Mouse (Mus musculus) ZHBTc4 (cell line): Measurements from ENCODE around the gene Mvb12b.
A peak's percentile ranks its signal among the peaks of the same experiment; 100 is the strongest.

Source experiments
- DNase-seq: peaks from one replicate; pipeline ENCODE4 v3.0.0-alpha.2; 2011; ENCODE audit warnings: low read depth, low spot score

The Mvb12b gene

GRCm38 (mm10) chr2:33737128-33737527, 150.6 kb downstream of the Mvb12b start:
- DNase-seq, result no peak

DNA sequence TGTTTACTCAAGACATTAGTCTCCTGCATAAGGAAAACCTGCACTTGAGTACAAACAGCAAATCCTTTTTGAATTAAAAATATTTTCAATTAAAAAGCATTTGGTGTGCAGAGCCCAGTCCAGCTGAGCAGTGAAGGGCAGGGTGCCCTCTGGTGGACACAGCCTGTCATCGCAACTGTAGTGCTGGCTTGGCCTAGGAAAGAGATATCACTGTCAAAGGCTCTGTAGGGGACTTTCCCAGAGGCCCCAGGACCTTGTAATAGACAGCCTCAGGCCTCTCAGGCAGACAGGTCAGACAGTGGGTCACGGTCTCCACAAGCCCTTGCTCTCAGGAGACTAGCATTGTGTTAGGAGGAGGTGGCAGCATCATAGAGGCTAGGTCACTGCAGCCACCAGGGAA, 151.0 kb downstream of the Mvb12b start:
- peak; percentile 68 for DNase-seq

DNA sequence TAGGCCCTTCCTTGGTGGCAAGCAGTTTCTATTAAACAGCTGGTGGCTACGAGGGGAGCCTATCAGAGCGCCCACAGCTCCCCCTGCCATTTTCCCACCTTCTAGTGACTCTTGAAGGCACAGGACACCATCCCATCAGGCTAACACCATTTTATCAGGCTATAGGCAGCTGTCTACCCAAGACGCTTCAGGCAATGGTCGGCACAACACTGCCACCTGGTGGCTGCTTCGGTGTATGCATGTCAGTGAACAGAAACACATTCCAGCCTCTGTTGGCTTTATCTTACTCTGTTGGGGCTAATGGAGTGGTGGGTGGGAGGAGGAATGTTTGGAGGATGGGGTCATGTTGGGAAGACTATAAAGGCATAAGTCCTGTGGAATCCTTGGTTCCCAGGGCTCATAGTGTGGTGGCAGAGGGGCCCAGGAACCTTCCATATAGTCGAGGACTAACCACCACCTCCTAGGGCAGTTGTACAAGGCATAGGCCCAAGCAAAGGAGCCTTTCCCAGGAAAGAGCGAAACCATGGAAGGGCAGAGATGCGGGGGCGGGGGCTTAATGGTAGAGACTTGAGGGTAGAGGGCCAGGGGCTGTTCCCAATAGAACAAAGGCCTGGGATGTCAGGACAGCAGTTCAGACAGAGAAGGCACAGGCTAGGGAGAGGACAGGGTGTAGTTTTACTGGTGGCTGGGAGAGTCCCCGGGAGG, 152.8 kb downstream of the Mvb12b start:
- peak; percentile 84 for DNase-seq

DNA sequence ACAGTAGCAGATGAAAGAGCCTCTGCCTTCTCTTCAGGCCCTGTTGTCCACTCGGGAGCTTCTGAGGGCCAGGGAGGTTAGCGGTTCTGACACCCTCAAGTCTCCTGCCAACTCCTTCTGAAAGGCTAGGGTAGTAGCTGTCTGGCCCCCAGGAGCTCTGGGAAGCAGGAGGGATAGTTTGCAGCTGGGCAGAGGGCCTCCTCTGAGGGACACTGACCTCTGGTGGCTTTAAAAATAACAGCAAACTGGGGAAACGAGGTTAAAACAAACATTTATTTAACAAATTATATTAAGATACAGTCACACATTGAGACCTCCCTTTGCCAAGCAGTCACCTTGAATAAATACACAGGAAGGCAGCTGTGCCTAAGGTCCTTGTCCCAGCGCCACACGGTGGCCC, 158.0 kb downstream of the Mvb12b start:
- DNase-seq, result no peak

- no peak for DNase-seq
Measured at GRCm38 (mm10) chr2:33727199-33727598, 160.5 kb downstream of the Mvb12b start.

GRCm38 (mm10) chr2:33720380-33720898, 167.3 kb downstream of the Mvb12b start:
- DNase-seq, result no peak

DNA sequence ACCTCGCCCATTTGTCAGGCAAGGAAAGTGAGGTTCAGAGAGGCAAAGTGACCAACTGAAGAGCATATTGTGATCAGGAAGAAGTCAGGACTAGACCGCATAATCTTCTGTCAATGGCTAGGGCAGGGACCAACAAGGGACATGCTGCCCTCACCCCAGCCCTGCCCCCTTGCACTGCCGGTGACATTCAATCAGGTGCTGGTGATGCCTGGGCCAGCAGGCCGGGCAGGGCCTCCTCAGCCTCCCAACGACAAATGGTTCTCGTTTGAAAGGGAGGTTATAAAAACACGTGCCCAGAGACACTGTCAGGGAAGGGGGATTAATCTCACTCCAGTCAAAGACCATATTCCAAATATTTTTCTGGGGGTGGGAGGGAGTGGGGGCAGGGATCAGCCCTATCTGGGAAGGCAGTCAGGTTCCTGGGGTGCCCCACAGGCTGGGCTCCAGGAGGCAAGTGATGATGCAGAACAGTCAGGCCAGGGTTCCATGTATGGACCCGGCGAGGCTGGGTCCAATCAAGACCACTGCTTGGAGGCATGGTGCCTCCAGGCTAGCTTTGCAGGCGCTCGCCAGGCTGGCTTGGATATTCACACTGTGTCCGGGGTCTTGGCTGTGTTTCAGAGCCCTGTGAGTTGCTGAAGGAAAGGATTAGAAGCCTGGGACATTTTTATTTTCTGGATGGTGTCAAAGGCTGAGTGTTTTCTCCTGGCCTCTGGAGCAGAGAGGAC, 168.2 kb downstream of the Mvb12b start:
- no peak for DNase-seq

- no peak for DNase-seq
Measured at GRCm38 (mm10) chr2:33718561-33718960, 169.2 kb downstream of the Mvb12b start.

- DNase-seq, result no peak
Measured at GRCm38 (mm10) chr2:33717821-33718351, 169.9 kb downstream of the Mvb12b start.

- no peak for DNase-seq
Measured at GRCm38 (mm10) chr2:33717378-33717777, 170.4 kb downstream of the Mvb12b start.

- no peak for DNase-seq
Measured at GRCm38 (mm10) chr2:33716878-33717277, 170.9 kb downstream of the Mvb12b start.

DNA sequence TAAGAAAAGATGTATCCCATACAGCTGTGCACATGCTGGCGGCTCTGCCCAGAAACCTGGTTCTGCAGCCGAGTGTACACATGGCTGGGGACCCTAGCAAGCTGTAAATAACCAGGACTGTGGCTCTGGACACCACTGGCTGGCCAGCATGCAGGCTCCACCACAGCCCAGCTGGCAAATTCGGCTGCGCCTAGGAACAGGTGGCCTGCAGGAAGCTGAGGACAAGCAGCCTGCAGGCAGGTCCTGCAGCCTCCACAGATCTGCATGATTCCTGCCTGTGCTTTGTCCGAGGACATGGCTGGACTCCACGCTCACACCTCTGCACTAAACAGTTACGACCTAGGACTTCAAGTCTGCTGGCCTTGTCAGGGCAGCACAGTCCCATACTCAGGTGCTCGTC, 172.8 kb downstream of the Mvb12b start:
- no peak for DNase-seq

DNA sequence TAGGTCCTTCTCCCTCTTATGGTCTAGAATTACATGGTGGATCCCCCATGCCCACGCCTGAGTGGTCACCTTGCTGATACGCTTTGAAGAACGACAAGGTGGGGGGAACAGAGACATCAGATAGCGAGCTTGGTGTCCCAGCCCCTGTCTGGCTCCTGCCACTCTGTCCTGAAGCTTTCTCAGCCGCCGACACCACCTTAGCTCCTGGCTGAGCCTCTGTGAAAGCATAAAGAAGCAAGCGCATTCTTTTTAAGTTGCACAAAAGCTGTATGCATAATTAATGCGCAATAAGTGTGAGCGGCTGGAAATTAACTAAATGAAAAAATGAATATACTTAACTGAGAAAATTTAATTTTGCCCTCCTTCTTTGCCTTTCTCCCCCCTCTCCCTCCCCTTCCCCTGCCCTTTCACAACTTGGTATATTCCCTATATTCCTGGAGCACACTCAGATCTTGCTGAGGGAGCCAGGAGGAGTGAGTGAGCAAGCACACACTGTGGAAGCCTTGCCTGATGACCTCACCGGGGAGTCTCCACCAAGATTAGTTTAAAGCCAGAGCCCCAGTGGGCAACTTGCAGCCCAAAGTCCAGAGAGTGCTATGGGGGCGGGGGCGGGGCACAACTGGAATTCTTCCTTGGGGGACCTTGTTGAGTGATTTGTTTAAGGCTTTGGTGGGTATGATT, 174.0 kb downstream of the Mvb12b start:
- no peak for DNase-seq

GRCm38 (mm10) chr2:33712811-33713210, 174.9 kb downstream of the Mvb12b start:
- no peak for DNase-seq

DNA sequence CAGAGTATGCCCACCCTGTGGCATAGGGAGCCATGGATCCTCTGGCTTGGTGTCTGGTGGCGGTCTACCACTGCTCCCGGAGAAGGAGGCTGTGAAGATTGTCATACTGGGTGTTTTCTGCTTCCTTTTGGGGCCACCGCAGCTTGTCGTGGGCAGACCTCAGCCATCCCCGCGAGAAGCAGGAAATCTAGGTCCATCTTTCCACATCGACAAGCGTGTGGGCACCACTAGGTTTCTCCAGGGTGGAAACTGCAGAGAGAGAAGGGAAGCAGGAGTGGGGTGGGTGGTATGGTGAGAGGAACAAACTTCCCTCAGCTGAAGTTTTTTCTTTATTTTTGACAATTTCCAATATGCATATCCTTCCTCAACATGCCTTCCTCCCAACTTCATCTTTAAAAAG, 178.9 kb downstream of the Mvb12b start:
- DNase-seq, result no peak

- no peak for DNase-seq
Measured at GRCm38 (mm10) chr2:33708096-33708495, 179.7 kb downstream of the Mvb12b start.

GRCm38 (mm10) chr2:33706403-33706802, 181.3 kb downstream of the Mvb12b start:
- no peak for DNase-seq

DNA sequence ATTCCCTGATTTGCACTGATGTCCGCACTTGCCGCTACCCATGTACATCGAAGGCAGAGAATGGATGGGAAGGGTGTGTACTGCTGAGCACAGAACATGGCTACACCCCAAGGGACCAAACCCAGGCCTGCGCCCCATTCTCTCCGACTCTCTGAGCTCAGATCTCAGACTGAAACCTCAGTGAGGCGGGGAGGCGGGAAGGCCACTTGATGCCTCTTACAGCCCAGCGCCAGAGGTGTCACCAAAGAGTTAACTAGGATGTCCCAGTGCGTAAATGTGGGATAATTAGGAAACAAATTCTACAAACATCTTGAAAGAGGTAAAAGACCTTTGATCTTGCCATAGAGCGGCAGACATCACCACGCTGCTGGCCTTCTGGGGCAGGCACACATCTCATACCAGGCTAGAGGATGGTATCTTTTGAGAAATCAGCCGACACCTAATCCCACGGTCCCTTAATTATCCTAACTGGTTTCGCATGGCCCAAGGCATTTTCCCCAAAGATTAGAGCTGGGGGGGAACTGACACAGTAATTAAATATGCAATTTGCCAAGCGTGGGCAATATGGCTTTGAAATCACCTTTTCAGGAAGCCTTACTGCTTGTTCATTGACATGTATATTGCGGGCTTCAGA, 181.9 kb downstream of the Mvb12b start:
- no peak for DNase-seq

DNA sequence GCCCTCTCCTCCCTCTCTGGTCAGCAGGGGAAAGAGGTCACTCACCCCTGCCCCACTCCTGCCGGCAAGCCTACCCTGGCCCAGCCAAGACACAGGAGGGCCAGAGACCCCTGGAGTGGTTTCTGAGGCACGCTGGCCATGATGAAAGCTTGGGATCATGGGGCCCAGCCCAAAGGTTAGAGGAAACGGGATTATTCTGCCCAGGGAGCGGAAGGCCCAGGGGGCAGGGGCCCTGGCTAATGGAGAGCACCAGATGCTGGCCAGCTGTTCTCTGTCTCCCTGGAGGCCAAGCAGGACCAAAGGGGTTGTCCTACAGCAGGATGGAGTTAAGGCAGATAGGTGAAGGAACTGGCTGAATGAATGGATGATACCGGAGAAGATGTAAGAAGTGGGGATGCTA, 184.5 kb downstream of the Mvb12b start:
- no peak for DNase-seq

- no peak for DNase-seq
Measured at GRCm38 (mm10) chr2:33702705-33703104, 185.0 kb downstream of the Mvb12b start.

GRCm38 (mm10) chr2:33701446-33701815, 186.3 kb downstream of the Mvb12b start:
- DNase-seq, result no peak
